Mouse (Mus musculus) adrenal gland, adult 18-20 months (tissue): Measurements from ENCODE around the gene Wdr74. TPM values are rescaled to one million over a fixed set of nuclear protein-coding genes. Genes with fewer than 3 reads are reported as not detected.

Experiments used
- DNase-seq, 2 experiments: peaks; one replicate each; pipeline ENCODE4 v3.0.0; 2021 to 2022; ENCODE audit warnings: low spot score in 2 of 2
- total RNA-seq, 2 experiments: library from RNA; stranded (reverse); gene quantifications; 1 replicate in 1 of 2; 2 replicates in 1 of 2; pipeline ENCODE4 v1.2.3; 2021

Wdr74 gene
- total RNA-seq, 2 experiments from 2014 or later: 62.4 to 66.2 TPM

- DNase-seq: peak; percentile 85 to 87
These were observed 5.7 kb downstream of the Wdr74 start, which contains the start of gene Stx5a for GRCm38 (mm10) chr19:8741243-8741869. Gene Stx5a (plus strand): TSS chr19:8741413.

- DNase-seq: peak in 1 of 2 experiments; percentile 29
These were observed 6.5 kb downstream of the Wdr74 start for GRCm38 (mm10) chr19:8742176-8742575.

GRCm38 (mm10) chr19:8745382-8745781, 9.8 kb downstream of the Wdr74 start:
- DNase-seq: no peak

- no peak for DNase-seq
These were observed 11.7 kb downstream of the Wdr74 start for GRCm38 (mm10) chr19:8747368-8747767.

GRCm38 (mm10) chr19:8755652-8756051, 20.0 kb downstream of the Wdr74 start:
- DNase-seq: no peak

GRCm38 (mm10) chr19:8756635-8757387, 21.2 kb downstream of the Wdr74 start, which contains the start of gene Nxf1:
Gene Nxf1 (plus strand): TSS chr19:8757073.
- DNase-seq: peak; percentile 95

- no peak for DNase-seq
These were observed 21.9 kb downstream of the Wdr74 start for GRCm38 (mm10) chr19:8757471-8757998.

GRCm38 (mm10) chr19:8758899-8759298, 23.3 kb downstream of the Wdr74 start:
- no peak for DNase-seq

- no peak for DNase-seq
These were observed 25.1 kb downstream of the Wdr74 start for GRCm38 (mm10) chr19:8760757-8761156.

GRCm38 (mm10) chr19:8763276-8763675, 27.6 kb downstream of the Wdr74 start:
- DNase-seq: no peak

- no peak for DNase-seq
These were observed 29.9 kb downstream of the Wdr74 start for GRCm38 (mm10) chr19:8765562-8765961.

GRCm38 (mm10) chr19:8770567-8771270, 35.1 kb downstream of the Wdr74 start, which contains the start of gene Tmem223:
Gene Tmem223 (plus strand): TSS chr19:8770996.
- DNase-seq: peak; percentile 76 to 77

- DNase-seq: no peak
These were observed 37.4 kb downstream of the Wdr74 start for GRCm38 (mm10) chr19:8772996-8773395.

- no peak for DNase-seq
These were observed 37.8 kb downstream of the Wdr74 start for GRCm38 (mm10) chr19:8773409-8773808.

- DNase-seq: peak; percentile 96 to 98
These were observed 38.6 kb downstream of the Wdr74 start, which contains the start of gene Tmem179b for GRCm38 (mm10) chr19:8774086-8774835. Gene Tmem179b (minus strand): TSS chr19:8774467.

GRCm38 (mm10) chr19:8774951-8775421, 39.4 kb downstream of the Wdr74 start:
- no peak for DNase-seq

- DNase-seq: peak; percentile 73 to 82
These were observed 50.6 kb downstream of the Wdr74 start, which contains the start of gene Taf6l for GRCm38 (mm10) chr19:8786008-8786781. Gene Taf6l (minus strand): TSS chr19:8786417.

GRCm38 (mm10) chr19:8788521-8788920, 52.9 kb downstream of the Wdr74 start:
- no peak for DNase-seq

GRCm38 (mm10) chr19:8789171-8789570, 53.5 kb downstream of the Wdr74 start:
- DNase-seq: no peak

- no peak for DNase-seq
These were observed 54.5 kb downstream of the Wdr74 start for GRCm38 (mm10) chr19:8790171-8790570.
